Mouse (Mus musculus) midbrain, embryonic 13.5 days (tissue): ENCODE data around the gene 4921539E11Rik. TPM values are rescaled to one million over a fixed set of nuclear protein-coding genes. Genes with fewer than 3 reads are reported as not detected.

ENCODE experiments used
- ATAC-seq: fragments of 200-750 bp; cut with Nextera tagmentation; 2 replicates; pipeline ENCODE4 v1.8.0; 2017; ENCODE audit warnings: mild to moderate bottlenecking, moderate TSS enrichment, moderate library complexity
- H3K27ac ChIP-seq: fragments of 300-500 bp; sonication (generic); 2 replicates; pipeline ENCODE4 v1.5.1; 2015; ENCODE audit warnings: inconsistent platforms, mild to moderate bottlenecking, moderate library complexity
- H3K27me3 ChIP-seq: fragments of 300-500 bp; sonication (generic); 2 replicates; pipeline ENCODE4 v1.6.1; 2015; ENCODE audit warnings: mild to moderate bottlenecking, inconsistent platforms
- H3K36me3 ChIP-seq: fragments of 300-500 bp; sonication (generic); 2 replicates; pipeline ENCODE4 v1.6.1; 2015; ENCODE audit warnings: mild to moderate bottlenecking, inconsistent platforms
- H3K4me1 ChIP-seq: fragments of 300-500 bp; sonication (generic); replicated peaks from 2 replicates; pipeline ENCODE4 v1.6.1; 2015; ENCODE audit warnings: inconsistent platforms
- H3K4me2 ChIP-seq: fragments of 300-500 bp; sonication (generic); replicated peaks from 2 replicates; pipeline ENCODE4 v1.6.1; 2015; ENCODE audit warnings: moderate library complexity, mild to moderate bottlenecking, inconsistent platforms
- H3K4me3 ChIP-seq: fragments of 300-500 bp; sonication (generic); replicated peaks from 2 replicates; pipeline ENCODE4 v1.5.1; 2015; ENCODE audit warnings: mild to moderate bottlenecking, inconsistent platforms
- H3K9ac ChIP-seq: fragments of 300-500 bp; sonication (generic); replicated peaks from 2 replicates; pipeline ENCODE4 v1.6.1; 2015; ENCODE audit warnings: mild to moderate bottlenecking, inconsistent platforms
- H3K9me3 ChIP-seq: fragments of 300-500 bp; sonication (generic); 2 replicates; pipeline ENCODE4 v1.6.1; 2016; ENCODE audit warnings: mild to moderate bottlenecking, inconsistent platforms
- WGBS: fragments of 180-500 bp; shearing (Covaris S2); methylation state at CpG from one replicate; pipeline ENCODE4 v1.1.7; 2015; 5-methylcytosine and 5-hydroxymethylcytosine counted together
- polyA plus RNA-seq: library from polyadenylated mRNA; unstranded; fragments of >200 nt; fragmentation: Nextera tagmentation; extraction: Ambion mirVana; gene quantifications from 2 replicates; pipeline ENCODE4 v1.2.1, GENCODE M21; 2015

4921539E11Rik gene
- polyA plus RNA-seq, 1 experiment from 2014 or later, result not detected

DNA sequence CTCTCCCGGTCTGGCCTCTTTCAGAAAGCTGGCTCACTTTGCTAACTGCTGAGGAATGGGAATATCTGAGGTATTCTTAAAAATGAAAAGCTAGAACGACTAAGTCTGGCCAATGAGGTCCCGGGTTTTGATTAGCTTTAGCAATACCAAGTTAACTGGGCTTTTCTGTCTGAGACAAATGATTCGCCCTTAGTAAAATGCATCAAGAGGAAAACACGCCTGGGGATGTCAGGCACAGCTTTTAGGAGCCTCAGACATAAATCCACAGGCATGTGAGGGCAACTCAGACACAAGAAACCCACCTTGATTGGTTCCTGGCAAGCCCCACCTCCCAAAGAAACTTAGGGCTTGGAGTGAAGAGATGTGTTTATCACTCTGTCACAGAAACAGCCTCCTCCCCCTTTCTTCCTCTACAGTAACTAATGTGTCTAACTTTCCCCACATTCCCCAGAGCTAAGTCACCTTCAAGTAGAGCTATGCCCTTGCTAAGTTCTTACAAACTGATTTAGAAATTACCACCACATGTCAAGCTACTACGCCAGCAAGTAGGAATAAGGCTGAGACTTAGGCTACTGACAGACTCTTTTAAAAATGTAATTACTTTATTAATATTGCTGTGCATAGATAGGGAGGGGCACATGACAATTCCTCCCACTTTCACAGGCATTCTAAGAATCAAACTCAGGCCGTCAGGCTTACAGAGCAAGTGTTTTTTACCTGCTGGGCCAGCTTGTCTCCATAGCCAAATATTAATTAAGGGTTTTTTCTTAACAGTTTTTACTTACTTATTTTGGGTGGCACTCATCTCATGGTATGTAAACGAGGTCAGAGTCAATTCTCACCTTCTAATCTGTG, 101.7 kb downstream of the 4921539E11Rik start:
- ATAC-seq, result no peak
- H3K27me3 ChIP-seq, result no peaks in the 10 kb centered on the region
- no peak overlapping the region for H3K9ac ChIP-seq
- whole genome bisulfite sequencing, result 92% methylated on average over 8 of the region's 8 CpGs
- no peak overlapping the region for H3K4me3 ChIP-seq
- no peak overlapping the region for H3K4me2 ChIP-seq
- H3K27ac ChIP-seq, result no peak overlapping the region
- no peaks in the 10 kb centered on the region for H3K4me1 ChIP-seq
- H3K36me3 ChIP-seq, result peaks cover 51% of the 10 kb centered on the region
- no peaks in the 10 kb centered on the region for H3K9me3 ChIP-seq

Other genes starting within 250 kb of the 4921539E11Rik start
- 34.6 and 39.3 TPM in 2 replicates for gene Mier1, start 176.5 kb downstream of the 4921539E11Rik start, polyA plus RNA-seq
- 4.8 and 4.9 TPM in 2 replicates for gene Wdr78, start 176.3 kb downstream of the 4921539E11Rik start, polyA plus RNA-seq
- gene Slc35d1, start 75.7 kb downstream of the 4921539E11Rik start, polyA plus RNA-seq, result 4.8 and 5.7 TPM in 2 replicates
- 11.1 and 12.0 TPM in 2 replicates for gene Oma1, start 22.9 kb upstream of the 4921539E11Rik start, polyA plus RNA-seq